Mouse (Mus musculus): Measurements from ENCODE around the gene Thpo.

The Thpo gene

GRCm38 (mm10) chr16:20723247-20723646 is 11.1 kb downstream of the Thpo start:
- DNase-seq, result no peak

DNA sequence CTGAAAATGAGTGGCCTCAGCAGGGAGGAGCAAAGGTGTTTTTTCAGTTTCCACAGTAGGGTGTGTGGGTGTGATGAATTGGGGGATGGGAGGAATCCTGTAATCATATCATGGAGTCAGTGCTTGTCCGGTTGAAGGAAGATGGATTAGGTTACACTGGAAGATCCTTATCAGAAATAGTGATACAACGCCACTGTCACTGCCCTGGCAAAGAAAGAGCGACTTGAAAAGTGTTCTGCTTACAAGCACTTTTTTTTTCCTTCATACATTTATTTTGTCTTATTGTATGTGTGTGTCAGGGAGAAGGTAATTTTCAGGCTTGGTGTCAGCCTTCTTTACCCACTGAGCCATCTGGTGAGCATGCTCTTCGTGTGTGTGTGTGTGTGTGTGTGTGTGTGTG is 11.6 kb downstream of the Thpo start:
- DNase-seq, result no peak

DNA sequence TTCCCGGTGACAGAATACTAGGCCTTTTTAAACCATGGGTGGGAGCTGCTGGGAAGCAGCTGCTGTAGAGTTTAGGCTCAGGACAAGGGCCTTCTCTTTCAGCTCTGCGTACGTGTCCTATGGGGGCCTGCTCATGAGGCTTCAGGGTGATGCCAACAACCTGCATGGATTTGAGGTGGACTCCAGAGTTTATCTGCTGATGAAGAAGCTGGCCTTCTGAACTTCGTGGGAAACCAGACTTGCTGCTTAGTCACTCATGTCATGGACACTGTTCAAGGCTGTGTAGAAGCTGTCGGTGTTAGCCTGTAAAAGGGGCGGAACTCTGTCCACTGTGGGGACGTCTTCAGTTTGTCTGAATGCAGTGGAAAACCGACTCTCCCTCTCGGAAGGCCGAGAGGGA is 12.5 kb downstream of the Thpo start:
- no peak for DNase-seq

DNA sequence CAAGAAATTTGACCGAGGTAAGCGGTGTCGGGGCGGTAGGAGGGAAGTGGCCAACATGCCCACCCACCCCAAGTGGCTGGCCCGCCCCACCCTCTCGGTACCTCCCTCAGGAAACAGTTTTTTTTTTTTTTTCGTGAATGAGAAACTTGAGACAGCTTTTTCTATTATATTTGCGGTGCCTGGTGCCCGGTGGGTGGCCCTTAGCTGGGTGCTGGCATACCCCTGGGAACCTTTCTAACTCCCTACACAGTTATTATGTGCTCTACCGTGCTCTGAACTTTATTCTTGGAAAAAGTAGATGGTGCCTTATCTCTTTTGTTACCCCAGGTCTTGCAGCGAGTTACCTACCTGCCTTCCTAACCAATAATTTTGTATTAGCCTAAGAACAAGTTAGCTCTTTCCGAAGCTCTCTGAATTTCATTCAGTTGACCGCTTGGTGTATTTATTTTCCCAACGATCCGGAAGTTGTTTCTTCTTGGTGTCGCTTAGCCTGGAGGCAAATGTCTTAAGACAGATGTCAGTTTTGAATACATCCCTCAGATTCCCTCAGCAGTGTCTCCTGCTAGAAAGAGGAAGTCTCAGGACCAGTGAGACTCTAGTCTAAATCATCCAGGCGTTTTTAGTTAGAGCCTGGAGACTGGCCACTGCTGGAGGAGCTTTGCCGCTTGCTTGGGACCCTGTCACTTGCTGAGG is 16.2 kb downstream of the Thpo start:
- DNase-seq, result no peak

GRCm38 (mm10) chr16:20717181-20717977 is 16.9 kb downstream of the Thpo start, which contains the start of the genes Polr2h and Clcn2:
Polr2h (plus strand) TSS chr16:20717665.
Clcn2 (minus strand) TSS chr16:20717746.
- peak; percentile 96 for DNase-seq

GRCm38 (mm10) chr16:20716841-20717180 is 17.5 kb downstream of the Thpo start:
- DNase-seq, result no peak

DNA sequence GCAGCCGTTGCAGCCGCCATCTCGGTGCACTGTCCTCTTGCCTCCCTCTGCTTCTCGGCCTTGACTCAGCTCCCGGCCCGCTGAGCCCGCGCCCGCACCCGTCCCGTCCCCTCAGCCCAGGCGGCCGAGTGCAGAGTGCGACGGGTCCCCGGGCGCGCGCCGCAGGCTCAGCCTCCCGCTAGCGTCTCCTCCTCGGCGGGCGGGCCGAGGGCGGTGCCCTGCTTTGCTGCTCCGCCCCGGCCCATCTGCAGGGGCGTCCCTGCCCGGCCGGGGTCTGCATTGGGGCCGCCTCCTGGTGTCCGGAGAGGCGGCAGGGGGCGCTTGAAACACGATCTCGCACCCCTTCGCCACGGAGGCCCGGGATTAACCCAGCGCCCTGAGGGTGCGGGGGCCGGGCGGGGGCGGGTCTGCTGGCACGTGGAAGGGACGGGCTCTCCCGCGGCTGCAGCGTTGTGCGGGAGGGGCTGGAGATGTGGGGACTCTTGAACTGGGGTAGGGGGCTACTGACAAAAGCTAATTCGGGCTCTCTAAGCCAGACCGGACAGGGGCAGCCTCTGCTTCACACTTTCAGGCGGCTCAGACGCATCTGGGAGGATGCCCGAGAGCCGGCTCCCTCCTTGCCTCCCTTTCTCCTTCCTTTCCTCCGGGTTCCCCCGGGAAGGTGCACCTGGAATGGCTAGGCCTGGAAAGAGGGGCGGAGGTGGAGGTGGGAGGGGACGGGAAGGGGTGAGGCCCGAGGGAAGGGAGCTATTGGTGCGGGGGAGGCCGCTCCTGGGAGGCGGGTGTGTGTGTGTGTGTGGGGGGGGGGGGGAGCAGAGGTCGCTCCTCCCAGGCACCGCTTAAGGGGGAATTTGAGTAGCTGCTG is 18.1 kb downstream of the Thpo start:
- peak; percentile 76 for DNase-seq

DNA sequence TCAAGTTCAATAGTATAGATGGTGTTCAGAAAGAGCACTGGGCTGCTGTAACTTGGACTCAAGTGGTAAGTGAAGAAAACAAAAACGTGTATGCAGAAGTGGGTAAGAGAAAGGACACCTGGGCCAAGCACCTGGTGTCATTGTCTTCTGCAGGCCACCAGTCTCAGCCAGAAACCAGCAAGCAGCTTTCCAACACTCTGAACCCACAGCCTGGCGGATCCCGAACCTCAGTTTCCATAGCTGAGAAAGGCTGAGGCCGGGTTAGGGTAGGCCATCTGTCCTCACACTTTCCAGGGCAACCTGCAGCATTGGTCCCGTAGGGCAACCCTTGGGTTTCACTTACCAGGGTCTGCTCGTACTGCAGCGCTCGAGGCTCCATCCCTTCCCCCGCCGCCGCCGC is 18.7 kb downstream of the Thpo start:
- DNase-seq, result no peak

- no peak for DNase-seq
Measured at GRCm38 (mm10) chr16:20715161-20715560, 19.1 kb downstream of the Thpo start.

DNA sequence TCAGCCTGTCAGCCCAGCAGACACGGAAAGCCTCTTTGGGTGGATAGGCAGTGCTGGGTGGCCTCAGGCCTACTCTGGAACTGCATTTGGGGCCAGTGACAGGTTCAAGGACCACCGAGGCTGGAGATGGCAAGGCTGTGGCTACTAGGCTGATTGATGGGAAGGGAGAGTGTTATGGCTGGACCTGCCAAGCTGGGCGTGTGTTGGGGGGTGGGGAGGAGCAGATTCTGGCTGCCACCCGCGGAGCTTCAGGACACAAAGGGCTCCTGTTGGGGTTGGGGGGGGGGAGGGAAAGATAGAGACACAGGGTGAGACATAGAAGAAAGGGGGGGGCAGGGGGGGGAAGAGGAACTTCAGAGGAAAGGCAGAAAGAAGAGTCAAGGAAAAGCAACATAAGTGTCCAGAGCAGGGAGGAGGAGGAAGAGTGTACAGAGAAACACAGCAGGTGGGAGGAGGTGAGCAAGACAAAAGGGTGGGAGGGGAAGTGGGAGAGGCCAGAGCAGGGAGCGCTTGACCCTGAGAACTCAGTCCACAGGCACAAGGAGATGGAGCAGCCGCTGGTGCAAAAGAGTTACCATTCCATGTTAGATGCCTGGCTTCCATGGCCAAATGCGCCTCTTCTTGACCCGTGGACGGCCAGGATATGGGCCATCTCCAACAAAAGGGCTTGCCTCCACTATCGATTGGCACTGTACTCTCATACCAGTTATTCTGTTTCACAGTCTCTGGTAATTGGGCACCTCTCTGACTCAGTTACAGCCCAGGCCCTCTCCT is 19.8 kb downstream of the Thpo start:
- DNase-seq, result no peak

- no peak for DNase-seq
Measured at GRCm38 (mm10) chr16:20712889-20713288, 21.4 kb downstream of the Thpo start.

GRCm38 (mm10) chr16:20712190-20712589 is 22.1 kb downstream of the Thpo start:
- DNase-seq, result no peak

DNA sequence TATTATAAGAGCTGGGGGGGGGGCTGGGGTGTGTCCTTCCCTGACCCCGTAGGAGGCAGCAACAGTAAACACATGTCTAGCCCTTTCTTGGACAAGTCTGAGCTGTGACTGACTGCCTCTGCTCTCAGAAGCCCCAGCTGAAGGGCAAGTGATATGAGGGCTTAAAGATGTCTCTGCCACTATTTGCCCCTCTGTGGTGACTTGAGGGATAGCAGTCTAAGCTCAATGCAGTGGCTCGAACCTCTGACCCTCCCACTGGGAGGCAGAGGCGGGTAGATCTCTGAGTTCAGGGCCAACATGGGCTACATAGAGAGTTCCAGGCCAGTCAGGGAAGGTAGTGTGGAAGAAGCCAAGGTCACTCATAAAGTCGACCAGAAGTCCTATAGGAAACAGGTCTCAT is 23.5 kb downstream of the Thpo start:
- DNase-seq, result no peak

GRCm38 (mm10) chr16:20710370-20710769 is 23.9 kb downstream of the Thpo start:
- DNase-seq, result no peak

DNA sequence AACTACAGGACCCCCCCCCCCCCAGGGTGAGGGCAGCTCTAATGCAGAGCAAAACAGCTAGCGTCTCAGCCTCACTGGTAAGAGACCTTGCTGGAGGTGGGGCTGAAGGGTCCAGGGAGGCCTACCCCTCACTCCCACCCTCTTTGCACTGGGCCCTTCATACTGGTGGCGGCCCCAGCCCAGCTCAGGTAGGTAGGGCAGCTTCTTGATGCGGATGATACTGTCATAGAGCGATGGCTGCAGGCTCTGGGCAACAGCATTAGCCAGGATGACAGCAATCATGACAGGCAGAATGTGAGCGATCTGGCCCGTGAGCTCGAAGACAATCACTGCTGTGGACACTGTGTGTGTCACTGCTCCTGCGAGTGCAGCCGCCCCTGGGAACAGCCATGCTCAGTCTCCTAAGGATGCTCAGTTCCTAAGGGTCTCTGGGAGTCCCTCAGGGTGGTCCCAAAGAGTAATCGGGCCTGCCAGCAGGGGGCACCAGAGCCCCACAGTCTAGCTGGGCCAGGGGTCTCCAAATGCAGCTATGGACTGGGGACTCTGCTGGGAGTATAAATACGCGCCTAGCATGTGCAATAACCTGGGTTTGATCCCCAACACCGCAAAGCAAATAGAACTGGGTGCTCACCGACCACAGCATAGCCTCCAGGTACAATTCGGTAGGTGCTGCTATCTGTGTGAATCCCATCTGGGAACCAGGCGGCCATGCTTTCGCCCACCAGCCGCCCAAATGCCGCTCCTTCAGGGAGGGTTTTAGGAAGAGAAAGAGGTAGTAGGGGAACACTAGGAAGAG is 25.2 kb downstream of the Thpo start:
- DNase-seq, result no peak

DNA sequence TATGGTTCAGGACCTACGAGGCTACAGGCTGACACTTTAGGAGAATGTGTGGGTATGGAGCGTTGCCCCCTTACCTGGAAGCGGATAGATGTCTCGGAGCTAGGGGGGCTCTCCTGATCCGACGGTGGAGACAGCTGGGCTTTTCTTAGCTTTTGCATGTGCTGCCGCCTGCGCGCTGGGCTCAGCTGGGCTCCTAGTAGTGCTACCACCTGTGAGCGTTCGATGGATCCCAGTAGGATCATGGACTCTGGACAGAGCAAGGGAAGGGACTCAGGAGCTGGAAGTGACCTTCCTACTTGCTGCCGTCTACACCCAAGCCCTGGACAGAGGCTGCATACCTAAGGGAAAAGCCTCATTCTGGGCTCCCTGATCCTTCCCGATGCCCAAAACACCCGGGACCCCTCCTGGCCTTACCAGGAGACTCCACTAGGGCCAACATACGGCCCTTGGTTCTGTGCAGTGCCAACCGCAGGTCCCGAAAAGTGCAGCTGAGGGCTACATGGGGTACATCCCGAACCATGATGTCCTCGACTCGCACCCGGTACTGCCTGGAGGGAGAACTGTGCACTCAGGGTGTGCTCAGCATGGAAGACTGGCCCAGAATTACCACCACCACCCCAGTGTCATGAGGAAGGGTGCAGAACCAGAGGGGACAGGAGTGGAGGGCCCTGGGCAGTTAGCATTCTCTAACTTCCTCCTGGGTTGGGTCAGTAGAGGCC is 25.9 kb downstream of the Thpo start:
- DNase-seq, result no peak

DNA sequence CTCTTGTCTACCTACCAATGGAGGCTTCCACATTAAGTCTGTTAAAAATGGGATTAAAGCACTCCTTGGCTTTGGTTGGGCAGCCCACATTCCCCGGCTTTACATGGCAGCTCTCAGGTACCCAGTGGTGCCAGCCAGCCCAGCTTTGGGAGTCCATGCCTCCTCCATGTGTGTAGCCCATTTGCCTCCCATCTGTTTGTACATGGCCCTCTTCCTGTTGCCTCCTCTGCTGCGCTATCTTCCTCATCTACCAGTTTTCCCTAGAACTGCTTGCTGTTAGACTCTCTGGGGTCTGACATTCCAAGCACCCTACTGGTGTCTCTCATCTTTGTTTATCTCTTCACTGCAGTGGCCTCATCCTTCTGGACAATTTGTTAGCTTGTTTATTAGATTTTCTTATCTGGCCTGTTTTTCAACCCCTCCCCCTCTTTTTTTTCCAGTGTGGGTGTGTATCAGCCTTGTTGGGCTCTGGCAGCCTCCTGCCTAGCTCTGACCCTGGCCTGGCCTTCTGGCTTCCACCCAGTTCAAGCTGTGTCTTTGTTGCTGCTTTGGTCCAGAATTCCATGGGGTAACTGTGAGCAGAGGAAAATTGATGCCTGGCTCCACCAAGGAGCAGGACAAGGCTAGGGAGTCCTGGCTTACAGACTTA is 27.8 kb downstream of the Thpo start:
- DNase-seq, result no peak

GRCm38 (mm10) chr16:20705786-20706185 is 28.5 kb downstream of the Thpo start:
- DNase-seq, result no peak

- no peak for DNase-seq
Measured at GRCm38 (mm10) chr16:20703699-20704400, 30.5 kb downstream of the Thpo start.

- no peak for DNase-seq
Measured at GRCm38 (mm10) chr16:20703071-20703470, 31.2 kb downstream of the Thpo start.
